Mouse (Mus musculus) urinary bladder, postnatal 25 days (tissue): Measurements from ENCODE around the gene Klc4.

Experiments
- DNase-seq: peaks from one replicate; pipeline ENCODE4 v3.0.0; 2022; ENCODE audit warnings: low spot score

The Klc4 gene

DNA sequence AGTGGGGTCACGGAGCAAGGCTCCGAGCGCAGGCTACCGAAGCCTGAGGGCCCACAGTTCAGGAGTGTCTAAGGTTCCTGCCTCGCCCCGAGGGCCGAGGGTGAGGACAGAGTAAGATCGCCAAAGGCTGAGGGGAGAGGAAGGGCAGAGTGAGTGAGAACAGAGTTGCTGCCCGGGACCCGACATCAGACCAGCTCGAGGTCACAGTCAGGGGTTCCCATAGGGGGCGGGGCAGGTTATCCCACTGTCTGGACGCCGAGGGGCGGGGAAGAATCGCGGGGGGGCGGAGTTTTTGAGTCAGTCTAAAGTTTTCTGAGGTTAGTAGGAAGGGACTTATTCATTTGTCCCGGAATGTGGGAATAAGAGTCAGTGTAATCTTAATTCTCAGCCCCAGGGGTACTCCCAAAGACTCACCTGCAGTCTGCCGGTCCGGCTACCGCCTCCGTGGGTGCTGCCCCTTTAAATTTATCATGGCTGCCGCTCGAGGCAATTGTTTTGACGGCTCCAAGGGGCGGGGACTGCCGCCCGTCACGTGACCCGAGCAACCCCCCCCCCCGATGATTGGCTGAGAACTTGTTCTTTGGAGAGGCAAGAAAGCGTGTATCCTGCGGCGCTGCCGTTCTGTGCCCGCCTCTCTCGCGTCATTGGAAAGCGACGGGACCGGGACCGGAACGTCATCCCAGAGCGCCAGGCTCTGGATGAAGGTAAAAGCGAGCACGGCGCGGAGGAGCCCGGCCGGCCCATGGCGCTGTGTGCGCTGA lies at the start of gene Klc4, which contains the start of gene Mrpl2:
Klc4 (minus strand) TSS at position 462 of the 761 bp plus-strand sequence.
Mrpl2 (plus strand) TSS at position 669 of the 761 bp plus-strand sequence.
- peak; percentile 98 for DNase-seq

DNA sequence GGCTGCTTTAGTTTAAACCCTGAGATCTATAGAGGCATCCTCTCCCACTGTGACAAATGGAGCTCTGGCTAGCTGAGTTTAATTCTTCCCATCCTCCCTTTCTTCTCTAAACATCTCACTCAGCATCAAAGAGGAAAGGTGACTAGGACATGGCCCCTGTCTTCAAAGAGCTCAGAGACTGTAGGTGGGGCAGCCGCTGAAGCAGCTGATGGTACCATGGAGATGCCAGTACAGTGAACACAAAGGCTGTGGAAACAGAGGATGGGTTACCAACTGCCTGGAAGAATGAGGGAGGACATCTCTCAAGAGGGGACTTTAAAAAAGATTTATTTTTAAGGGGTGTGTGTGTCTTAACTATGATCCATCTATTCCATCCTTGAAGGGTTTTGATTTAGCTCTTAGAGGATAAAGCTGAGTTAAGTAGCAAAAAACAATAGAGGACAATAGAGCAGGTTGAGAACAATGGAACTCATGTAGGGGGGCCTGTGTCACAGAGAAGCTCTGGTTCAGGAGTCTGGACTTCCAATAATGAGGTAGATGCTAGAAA lies 48.8 kb upstream of the Klc4 start:
- no peak for DNase-seq

GRCm38 (mm10) chr17:46691390-46691789 lies 45.6 kb upstream of the Klc4 start:
- no peak for DNase-seq

DNA sequence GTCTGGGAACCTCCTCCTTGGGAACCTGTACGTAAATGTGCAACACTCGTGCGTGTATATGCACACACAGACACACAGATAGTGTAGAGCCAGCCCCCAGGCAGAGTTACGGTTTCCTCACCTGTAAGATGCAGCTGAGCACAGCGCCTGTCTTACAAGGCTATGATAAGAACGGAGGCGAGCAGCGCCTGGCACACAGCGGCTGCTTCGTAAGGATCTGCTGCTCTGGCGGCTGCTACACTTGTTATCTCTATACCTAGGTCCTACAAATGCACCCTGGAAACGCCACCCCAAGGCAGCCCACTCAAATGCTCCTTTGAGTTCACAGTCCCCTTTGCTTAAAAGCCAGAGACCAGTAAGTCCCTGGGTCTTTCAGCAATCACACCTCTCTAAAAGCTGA lies 44.8 kb upstream of the Klc4 start:
- DNase-seq = no peak

DNA sequence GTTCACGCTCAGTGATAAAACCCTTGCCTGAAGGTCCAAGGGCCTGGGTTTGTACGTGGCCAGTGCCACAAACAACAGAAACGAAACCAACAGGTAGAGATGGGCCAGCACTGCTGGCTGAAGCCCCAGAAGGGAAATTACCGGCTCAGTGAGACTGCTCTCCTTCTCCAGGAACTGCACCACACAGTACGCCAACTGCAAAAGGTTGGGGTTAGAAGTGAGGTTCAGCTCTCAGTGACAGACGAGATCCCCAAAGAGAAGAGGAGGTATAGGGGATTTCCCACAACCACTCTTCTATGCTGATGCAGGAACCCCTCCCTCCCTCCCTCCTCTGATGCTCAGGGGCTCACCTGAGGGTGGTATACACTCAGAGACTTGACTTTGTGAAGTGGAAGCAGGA lies 40.1 kb upstream of the Klc4 start:
- DNase-seq = no peak

- no peak for DNase-seq
Observed at GRCm38 (mm10) chr17:46682654-46683389, 37.0 kb upstream of the Klc4 start.

GRCm38 (mm10) chr17:46681466-46682118 lies 35.8 kb upstream of the Klc4 start:
- DNase-seq = no peak

DNA sequence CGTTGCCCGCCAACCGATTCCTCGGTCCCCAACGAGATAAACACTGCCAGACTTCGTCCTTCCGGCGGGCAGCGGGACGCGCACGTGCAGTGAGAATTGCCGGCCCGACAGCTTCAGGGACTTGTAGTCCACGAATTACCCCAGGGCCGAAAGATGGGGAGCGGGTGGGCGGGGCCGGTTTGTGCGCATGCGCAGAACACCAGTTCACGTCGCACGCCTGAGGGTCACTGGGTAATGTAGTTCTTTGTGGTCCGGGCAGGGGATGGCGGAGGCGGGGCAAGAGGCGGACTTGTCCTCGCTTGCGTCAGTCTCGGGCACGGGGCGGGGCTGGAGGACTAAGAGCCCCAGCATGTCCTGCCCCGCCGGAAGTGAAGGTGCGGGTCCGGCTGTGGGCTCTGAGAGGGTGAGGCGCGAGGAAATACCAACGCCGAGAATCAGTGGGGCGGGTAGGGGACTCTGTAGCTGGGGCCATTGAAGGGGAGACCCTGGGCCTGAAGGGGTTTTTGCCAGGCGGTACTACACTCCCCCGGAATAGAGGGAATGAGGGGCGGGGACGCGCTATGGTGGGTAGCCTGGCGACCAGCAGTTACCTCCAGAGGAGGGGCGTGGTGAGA lies 35.0 kb upstream of the Klc4 start, which contains the start of gene Klhdc3:
Klhdc3 (minus strand) TSS at position 155 of the 614 bp plus-strand sequence.
- peak; percentile 94 for DNase-seq

DNA sequence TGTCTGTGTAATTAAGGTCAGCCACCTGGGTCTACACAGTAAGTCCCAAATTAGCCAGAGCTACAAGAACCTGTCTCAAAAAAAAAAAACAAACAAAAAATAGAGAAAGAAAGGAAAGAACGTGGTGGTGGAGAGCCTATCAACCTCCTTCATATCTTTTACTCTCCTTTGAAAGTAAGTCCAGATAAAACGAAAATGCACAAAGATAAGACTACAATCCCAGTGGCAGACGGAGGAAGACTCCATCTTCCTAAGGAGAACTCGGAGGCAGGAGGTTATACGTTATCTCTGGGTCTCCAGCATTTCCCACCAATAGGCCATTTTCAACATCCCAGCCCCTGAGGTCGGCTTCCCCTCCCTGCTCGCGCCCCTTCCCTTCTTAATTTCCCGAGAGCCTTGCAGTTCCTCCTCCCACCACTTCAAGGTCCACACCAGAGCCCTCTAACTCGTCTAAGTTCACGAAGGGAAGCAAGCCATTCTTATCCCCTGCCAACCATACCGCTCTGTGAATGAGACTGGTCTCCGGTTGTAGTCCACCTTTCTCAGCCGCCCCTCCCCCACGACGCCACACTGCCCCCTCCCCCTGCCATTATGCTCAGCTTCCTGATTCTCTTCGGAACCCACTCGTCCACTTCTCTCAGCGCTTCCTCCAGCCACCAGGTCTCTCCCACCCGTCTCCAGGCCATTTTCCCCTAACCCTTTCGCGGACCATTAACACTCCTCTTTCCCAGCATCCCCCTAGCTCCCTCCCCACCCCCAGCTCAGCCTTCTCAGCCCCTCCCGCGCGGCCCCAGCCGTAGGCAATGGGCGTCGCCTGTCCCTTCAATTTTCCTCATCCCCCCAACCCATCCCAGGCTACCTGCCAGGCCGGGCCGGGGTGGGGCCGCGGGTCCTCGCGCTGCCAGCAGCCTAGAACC lies 34.3 kb upstream of the Klc4 start:
- DNase-seq = peak; percentile 55

DNA sequence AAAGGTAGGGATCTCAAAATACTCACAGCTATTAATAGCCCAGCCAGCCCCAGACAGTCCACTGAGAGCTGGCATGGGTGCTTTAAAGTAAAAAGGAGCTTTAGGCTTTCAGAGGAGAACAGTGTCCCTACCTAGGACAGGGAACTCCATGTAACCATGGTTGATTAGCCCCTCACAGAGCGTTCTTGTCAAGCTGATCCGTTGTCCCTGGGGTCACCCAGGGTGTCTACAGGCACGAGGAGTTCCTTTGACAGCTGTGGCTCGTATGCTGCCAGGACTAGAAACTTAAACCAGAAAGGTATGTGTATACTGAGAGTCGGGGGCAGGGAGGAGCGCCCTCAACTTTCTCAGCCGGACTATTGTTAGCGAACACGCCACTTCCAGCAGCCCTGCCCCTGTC lies 33.1 kb upstream of the Klc4 start:
- no peak for DNase-seq

- no peak for DNase-seq
Observed at GRCm38 (mm10) chr17:46678416-46678815, 32.6 kb upstream of the Klc4 start, which contains the start of gene Mea1. TSS of gene Mea1 (plus strand) at chr17:46678793.

- DNase-seq = no peak
Observed at GRCm38 (mm10) chr17:46674530-46675283, 28.9 kb upstream of the Klc4 start.

GRCm38 (mm10) chr17:46673850-46674529 lies 28.2 kb upstream of the Klc4 start, which contains the start of gene Rrp36:
TSS of gene Rrp36 (minus strand) at chr17:46674352.
- DNase-seq = peak; percentile 83

DNA sequence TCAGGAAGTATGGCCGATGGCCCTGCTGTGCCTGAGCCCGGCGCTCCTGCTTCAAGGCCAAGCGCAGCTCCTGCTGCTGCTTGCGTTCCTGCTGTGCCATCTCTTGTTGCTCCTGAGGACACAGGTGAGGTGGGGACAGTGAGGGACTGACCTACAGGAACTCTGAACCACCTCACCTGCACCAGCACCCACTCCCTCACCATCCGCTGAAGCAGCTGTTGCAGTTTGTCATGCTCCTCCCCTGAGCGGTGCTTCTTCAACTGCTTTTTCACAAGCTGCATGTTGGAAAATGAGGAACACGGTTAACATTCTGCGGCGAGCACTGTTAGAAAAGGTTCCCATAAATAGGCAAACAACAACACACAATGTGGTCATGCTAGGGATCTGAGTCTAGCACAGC lies 24.1 kb upstream of the Klc4 start:
- DNase-seq = no peak

DNA sequence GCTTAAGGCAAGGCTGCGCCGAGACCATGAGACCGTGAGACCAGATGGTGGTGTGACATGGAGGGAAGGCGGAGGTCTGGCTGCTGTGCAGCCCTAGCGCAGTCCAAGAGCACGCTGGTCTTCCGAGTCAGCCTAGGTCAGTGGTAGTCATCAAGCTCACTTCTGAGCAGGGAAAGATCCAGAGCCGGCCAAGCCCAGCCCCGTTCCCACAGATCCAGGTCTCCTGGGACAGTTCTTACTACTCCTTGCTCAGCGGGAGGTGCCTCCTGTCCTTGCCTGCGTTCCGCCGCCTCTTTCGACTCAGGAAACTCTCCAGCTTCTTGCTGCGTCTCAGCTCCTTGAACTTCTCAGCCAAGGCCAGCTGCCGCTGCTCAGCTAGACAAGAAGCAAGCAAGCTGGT lies 21.9 kb upstream of the Klc4 start:
- no peak for DNase-seq

GRCm38 (mm10) chr17:46662730-46663129 lies 16.9 kb upstream of the Klc4 start:
- DNase-seq = no peak

DNA sequence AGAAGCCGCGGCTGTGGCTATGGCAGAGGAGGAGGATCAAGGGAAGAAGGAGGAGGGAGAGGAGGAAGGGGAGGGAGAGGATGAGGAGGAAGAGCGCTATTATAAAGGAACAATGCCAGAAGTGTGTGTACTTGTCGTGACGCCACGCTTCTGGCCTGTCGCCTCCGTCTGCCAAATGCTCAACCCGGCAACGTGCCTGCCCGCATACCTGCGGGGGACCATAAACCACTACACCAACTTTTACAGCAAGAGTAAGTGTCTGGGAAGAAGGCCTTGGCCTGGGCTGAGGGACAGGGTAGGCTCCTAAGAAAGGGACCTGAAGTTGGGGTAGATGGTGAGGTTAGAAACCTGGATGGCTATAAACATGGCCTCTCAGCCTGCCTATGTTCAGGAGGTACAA lies 16.2 kb upstream of the Klc4 start:
- no peak for DNase-seq

DNA sequence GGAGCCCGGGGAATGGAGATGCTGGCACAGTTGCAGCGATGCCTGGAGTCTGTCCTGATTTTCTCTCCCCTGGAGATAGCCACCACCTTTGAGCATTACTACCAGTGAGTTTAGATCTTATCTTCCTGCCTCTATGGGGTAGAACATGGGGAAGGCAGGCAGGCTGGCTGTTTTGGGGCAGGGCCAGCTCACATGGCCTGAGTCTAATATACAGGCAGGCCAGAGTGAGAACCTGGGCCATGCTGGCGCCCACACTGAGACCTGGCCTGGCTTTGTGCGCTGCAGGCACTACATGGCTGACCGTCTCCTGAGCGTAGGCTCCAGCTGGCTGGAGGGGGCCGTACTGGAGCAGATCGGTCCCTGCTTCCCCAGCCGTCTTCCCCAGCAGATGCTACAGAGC lies 15.5 kb upstream of the Klc4 start:
- no peak for DNase-seq

DNA sequence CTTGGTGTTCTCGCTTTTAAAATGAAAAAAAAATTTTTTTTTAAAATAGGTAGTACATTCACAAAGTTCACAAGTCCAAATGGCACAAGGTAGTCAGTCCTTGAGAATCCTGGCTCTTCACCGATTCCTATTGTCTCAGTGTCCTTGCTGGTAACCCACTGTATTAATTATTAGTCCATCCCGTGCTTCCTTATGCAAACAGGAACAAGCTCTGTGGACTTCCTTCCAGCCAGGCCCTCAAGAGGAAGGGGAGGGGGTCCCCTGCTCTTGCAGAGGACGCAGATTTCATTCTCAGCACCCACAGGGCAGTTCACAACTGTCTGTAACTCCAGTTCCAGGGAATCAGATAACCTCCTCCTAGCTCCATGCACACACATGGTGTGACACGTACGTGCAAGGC lies 10.2 kb upstream of the Klc4 start:
- DNase-seq = no peak
